Mouse (Mus musculus) forebrain, embryonic 16.5 days (tissue): ENCODE results near the gene Clca3a2. TPM values are rescaled to one million over a fixed set of nuclear protein-coding genes. Genes with fewer than 3 reads are reported as not detected.
"Not testable (repeated sequence)": the region's sequence is repeated elsewhere in the genome, so short reads cannot be mapped to it uniquely, and the experiment has no call there.

Experiments
- ATAC-seq: fragments of 200-750 bp; cut with Nextera tagmentation; 2 replicates; pipeline ENCODE4 v1.8.0; 2017; ENCODE audit warnings: mild to moderate bottlenecking, moderate library complexity
- H3K27ac ChIP-seq: fragments of 300-500 bp; sonication (generic); 2 replicates; pipeline ENCODE4 v1.5.1; 2014; ENCODE audit warnings: low read length, control low read depth
- H3K27me3 ChIP-seq: fragments of 300-500 bp; sonication (generic); replicated peaks from 2 replicates; pipeline ENCODE4 v1.6.1; 2014; ENCODE audit warnings: low read length; ENCODE audit not compliant: control insufficient read depth, insufficient read depth
- H3K36me3 ChIP-seq: fragments of 300-500 bp; sonication (generic); 2 replicates; pipeline ENCODE4 v1.6.1; 2014; ENCODE audit not compliant: control insufficient read depth, insufficient read depth
- H3K4me1 ChIP-seq: fragments of 300-500 bp; sonication (generic); replicated peaks from 2 replicates; pipeline ENCODE4 v1.6.1; 2014; ENCODE audit warnings: low read length; ENCODE audit not compliant: control insufficient read depth, insufficient read depth
- H3K4me2 ChIP-seq: fragments of 300-500 bp; sonication (generic); 2 replicates; pipeline ENCODE4 v1.6.1; 2014; ENCODE audit warnings: mild to moderate bottlenecking, low read length, control low read depth
- H3K4me3 ChIP-seq: fragments of 300-500 bp; sonication (generic); replicated peaks from 2 replicates; pipeline ENCODE4 v1.5.1; 2014; ENCODE audit warnings: mild to moderate bottlenecking, low read length, control low read depth
- H3K9ac ChIP-seq: fragments of 300-500 bp; sonication (generic); replicated peaks from 2 replicates; pipeline ENCODE4 v1.6.1; 2014; ENCODE audit warnings: low read depth, low read length, control low read depth
- H3K9me3 ChIP-seq: fragments of 300-500 bp; sonication (generic); 2 replicates; pipeline ENCODE4 v1.6.1; 2016; ENCODE audit warnings: low read length; ENCODE audit not compliant: control insufficient read depth
- WGBS: fragments of 180-500 bp; shearing (Covaris S2); extraction: QIAGEN DNeasy Blood & Tissue Kit; methylation state at CpG from one replicate; pipeline ENCODE4 v1.1.7; 2014; 5-methylcytosine and 5-hydroxymethylcytosine counted together
- polyA plus RNA-seq: library from polyadenylated mRNA; unstranded; fragments of >200 nt; fragmentation: Nextera tagmentation; extraction: Ambion mirVana; gene quantifications from 2 replicates; pipeline ENCODE4 v1.2.1, GENCODE M21; 2015

Clca3a2 gene
- polyA plus RNA-seq, 1 experiment from 2014 or later = not detected

GRCm38 (mm10) chr3:144808153-144808925 is 11.0 kb downstream of the Clca3a2 start:
- not testable (repeated sequence) for H3K4me2 ChIP-seq, H3K4me3 ChIP-seq, H3K27me3 ChIP-seq, H3K9ac ChIP-seq, H3K27ac ChIP-seq, H3K9me3 ChIP-seq, H3K36me3 ChIP-seq, H3K4me1 ChIP-seq
- peak; percentile 81 for ATAC-seq
- WGBS = 47% methylated on average over 14 of the region's 17 CpGs

DNA sequence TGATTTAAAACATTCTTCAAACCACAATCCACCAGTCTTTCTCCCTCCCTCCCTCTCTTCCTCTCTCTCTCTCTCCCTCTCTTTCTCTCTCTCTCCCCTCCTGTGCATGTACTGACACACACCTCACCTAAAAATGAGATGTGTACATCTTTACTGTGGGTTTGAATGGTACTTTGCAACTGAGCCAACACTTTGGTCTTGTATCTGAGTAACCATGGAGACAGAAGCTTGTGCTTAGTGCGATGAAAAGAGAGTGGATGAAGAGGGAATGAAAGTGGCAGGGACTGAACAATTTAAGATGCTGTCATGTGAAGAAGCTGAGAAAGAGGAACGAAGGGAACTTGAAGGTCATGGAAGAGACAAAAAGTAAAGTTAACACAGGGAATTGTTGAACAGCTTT is 12.7 kb downstream of the Clca3a2 start:
- not testable (repeated sequence) for H3K4me3 ChIP-seq, H3K27me3 ChIP-seq, H3K27ac ChIP-seq, H3K9me3 ChIP-seq, H3K4me2 ChIP-seq, H3K9ac ChIP-seq, H3K4me1 ChIP-seq, H3K36me3 ChIP-seq, ATAC-seq
- 37% methylated on average over 2 of the region's 2 CpGs for WGBS

DNA sequence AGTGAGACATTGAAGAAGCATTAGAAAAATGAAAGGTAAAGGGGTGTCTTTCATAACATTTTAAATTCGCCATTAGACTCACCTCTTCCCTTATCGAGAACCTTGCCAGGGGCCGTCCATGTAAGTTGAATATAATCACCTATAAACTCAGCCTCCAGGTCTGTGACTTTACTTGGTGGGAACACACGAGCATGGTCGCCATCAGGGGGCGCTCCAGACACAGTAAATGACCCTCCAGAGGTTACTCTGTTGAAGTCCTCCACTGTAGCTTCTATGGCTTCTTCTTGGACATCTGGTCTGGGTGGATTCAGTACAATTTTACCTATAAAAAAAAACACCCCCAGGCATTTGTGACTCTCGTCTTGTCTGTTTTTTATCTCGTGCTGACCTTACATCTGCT is 17.4 kb downstream of the Clca3a2 start:
- H3K36me3 ChIP-seq = no peaks in the 10 kb centered on the region
- no peaks in the 10 kb centered on the region for H3K4me1 ChIP-seq
- no peak overlapping the region for H3K27ac ChIP-seq
- H3K4me2 ChIP-seq = no peak overlapping the region
- ATAC-seq = no peak
- H3K9me3 ChIP-seq = no peaks in the 10 kb centered on the region
- no peaks in the 10 kb centered on the region for H3K27me3 ChIP-seq
- no peak overlapping the region for H3K4me3 ChIP-seq
- H3K9ac ChIP-seq = no peak overlapping the region
- 39% methylated on average over 8 of the region's 8 CpGs for WGBS

- no peak overlapping the region for H3K27ac ChIP-seq
- no peak for ATAC-seq
- H3K36me3 ChIP-seq = no peaks in the 10 kb centered on the region
- no peak overlapping the region for H3K9ac ChIP-seq
- no peak overlapping the region for H3K4me2 ChIP-seq
- H3K9me3 ChIP-seq = no peaks in the 10 kb centered on the region
- H3K27me3 ChIP-seq = no peaks in the 10 kb centered on the region
- no peak overlapping the region for H3K4me3 ChIP-seq
- 85% methylated on average over 11 of the region's 11 CpGs for WGBS
- H3K4me1 ChIP-seq = no peaks in the 10 kb centered on the region
Measured at GRCm38 (mm10) chr3:144785181-144786148, 33.8 kb downstream of the Clca3a2 start.

DNA sequence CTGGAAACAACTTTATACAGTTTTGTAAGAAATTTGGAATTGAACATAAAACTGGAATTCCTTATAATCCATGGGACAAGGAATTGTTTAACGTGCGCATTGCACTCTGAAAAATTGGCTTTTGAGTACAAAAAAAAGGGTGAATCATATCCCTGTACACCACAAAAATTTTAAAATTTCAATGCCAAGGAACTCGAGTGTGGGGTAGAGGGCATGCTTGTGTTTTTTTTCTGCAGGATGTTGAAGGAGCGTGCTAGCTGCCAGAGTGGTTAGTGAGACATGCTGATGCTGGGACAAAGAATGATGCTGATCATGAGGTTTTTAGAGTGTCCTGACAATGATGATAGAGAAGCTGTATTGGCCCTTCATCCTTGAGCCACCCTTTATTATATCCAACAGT is 54.1 kb downstream of the Clca3a2 start:
- no peak for ATAC-seq
- WGBS = 88% methylated on average over 4 of the region's 4 CpGs
- no peaks in the 10 kb centered on the region for H3K9me3 ChIP-seq
- no peak overlapping the region for H3K4me2 ChIP-seq
- no peaks in the 10 kb centered on the region for H3K36me3 ChIP-seq
- H3K27me3 ChIP-seq = no peaks in the 10 kb centered on the region
- no peaks in the 10 kb centered on the region for H3K4me1 ChIP-seq
- no peak overlapping the region for H3K4me3 ChIP-seq
- no peak overlapping the region for H3K9ac ChIP-seq
- H3K27ac ChIP-seq = no peak overlapping the region

DNA sequence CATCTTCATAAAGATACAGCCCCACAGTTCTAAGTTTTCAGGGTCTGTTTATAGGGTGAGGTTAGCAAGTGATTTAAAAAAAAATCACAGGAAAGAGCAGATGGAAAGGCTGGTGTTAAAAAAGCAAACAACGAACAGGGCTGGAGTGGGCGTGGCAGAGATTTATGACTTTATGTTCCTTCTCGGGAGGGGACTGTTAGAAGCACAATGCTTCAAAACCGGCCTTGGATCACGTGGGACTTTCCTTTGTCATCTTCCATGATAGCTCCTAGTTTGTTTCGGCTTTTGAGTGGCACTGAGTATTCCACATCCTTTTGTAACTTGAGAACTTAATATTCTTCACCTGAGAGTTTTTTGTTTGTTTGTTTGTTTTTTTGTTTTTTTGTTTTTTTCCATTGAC is 57.8 kb downstream of the Clca3a2 start:
- no peak overlapping the region for H3K27ac ChIP-seq
- H3K27me3 ChIP-seq = no peaks in the 10 kb centered on the region
- H3K4me2 ChIP-seq = no peak overlapping the region
- H3K9me3 ChIP-seq = no peaks in the 10 kb centered on the region
- 83% methylated on average over 6 of the region's 6 CpGs for WGBS
- no peaks in the 10 kb centered on the region for H3K36me3 ChIP-seq
- H3K4me1 ChIP-seq = no peaks in the 10 kb centered on the region
- ATAC-seq = no peak
- H3K4me3 ChIP-seq = no peak overlapping the region
- no peak overlapping the region for H3K9ac ChIP-seq

DNA sequence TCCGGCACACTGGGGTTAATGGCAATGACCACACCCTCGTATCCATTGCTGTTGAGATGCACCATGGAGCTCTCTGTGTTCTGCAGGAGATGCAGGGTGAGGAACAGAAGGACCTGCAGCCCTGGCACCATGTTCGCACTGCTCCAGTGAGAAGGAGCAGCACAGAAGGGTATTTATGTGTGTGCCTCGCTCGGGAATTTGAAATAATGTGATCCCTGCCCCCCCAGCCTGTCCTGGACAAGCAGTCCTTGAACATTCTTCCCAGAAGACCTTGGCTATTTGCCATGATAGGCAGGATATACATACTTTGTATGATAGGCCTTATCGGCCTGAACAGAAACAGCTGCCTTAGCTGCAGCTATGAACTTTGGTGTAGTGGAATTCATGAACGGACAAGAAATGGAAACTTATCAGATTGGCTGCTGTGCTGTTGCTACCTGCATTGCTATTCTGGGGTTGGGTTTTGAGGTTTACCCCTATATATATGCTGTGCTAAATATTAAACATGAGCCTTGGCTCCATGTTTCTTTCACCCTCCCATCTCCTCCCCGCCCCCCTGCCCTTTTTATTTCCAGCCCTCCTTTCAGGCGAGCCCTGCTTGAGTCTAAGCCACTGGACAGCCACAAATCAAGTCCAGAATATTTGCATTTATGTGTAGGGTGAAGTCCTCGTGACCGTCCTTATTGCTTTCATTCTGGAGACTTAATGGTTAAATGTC is 58.5 kb downstream of the Clca3a2 start, which contains the start of gene Clca3a1:
TSS of gene Clca3a1 (minus strand) at position 386 of the 718 bp plus-strand sequence.
- 90% methylated on average over 10 of the region's 11 CpGs for WGBS
- ATAC-seq = no peak

DNA sequence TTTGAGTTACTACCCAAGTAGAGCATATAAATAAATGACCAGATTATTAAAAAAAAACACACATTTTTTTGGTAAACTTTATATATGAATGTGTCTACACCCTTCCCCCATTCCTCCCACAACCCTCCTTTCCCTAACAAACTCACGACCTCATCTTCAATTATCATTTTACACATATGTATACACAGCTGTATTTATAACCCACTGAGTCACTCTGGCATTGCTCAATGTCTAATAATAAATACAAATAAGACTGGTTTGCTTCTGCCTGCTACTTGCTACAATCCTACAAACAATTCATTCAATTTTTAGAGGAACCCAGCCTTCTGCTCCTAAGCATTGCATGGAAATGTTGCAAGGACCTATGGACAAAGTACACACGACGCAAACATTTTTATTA is 59.6 kb downstream of the Clca3a2 start:
- 90% methylated on average over 3 of the region's 3 CpGs for WGBS
- no peak overlapping the region for H3K4me3 ChIP-seq
- no peaks in the 10 kb centered on the region for H3K9me3 ChIP-seq
- no peak overlapping the region for H3K9ac ChIP-seq
- no peak overlapping the region for H3K27ac ChIP-seq
- H3K27me3 ChIP-seq = no peaks in the 10 kb centered on the region
- no peaks in the 10 kb centered on the region for H3K4me1 ChIP-seq
- H3K36me3 ChIP-seq = no peaks in the 10 kb centered on the region
- ATAC-seq = no peak
- H3K4me2 ChIP-seq = no peak overlapping the region

More for the DNA sequence above, 58.5 kb downstream of the Clca3a2 start, which contains the start of gene Clca3a1:
- Histone ChIP-seq H3K4me2 (no peak within 1 kb of the TSS), H3K9me3 (no peaks in the 10 kb centered on the region), H3K36me3 (no peaks in the 10 kb centered on the region), H3K4me1 (no peaks in the 10 kb centered on the region), H3K9ac (no peak within 1 kb of the TSS), H3K27ac (no peak within 1 kb of the TSS), H3K27me3 (no peaks in the 10 kb centered on the region), H3K4me3 (no peak within 1 kb of the TSS)

DNA sequence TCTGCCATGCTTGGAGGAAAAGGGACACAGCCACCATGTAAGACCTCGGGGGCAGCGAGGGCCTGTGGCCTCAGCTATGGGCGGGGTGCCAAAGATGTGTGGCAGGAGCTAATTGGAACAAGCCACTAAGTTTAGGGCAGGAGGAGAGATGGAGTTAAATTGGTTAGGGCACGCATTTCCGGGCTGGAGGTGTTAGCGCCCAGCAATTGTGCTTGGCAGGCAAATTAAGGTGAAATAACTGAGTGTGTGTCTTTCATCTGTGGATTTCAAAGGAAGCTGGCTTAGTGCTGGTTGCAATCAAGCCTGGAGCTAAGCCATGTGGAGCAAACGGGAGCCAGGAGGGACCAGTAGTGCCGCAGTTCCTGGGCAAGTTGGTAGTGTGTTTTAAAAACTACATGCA is 63.2 kb downstream of the Clca3a2 start:
- not testable (repeated sequence) for H3K4me2 ChIP-seq, H3K4me3 ChIP-seq, H3K4me1 ChIP-seq, H3K27me3 ChIP-seq, H3K9ac ChIP-seq, H3K36me3 ChIP-seq, H3K27ac ChIP-seq, H3K9me3 ChIP-seq
- ATAC-seq = peak; percentile 38; the same call in 1 of the 2 replicates
- WGBS = 53% methylated on average over 8 of the region's 8 CpGs
